ENCODE assay signal across 22 mouse cellular contexts in genomic region chr5:147665946-147666345, GRCm38 (mm10). TPM values are rescaled to one million over a fixed set of nuclear protein-coding genes. Genes with fewer than 3 reads are reported as not detected.
DNase-seq lines count a peak whose midpoint lies in the region; TF ChIP-seq lines count a peak whose summit lies in the region.
"Had no signal": no experiment of that assay in that cellular context is flagged by ENCODE, and none has a peak within 500 bp of the region (broad histone marks: within the 10 kb centered on the region; RNA-seq: fewer than 3 reads in every experiment).

No protein-coding gene starts in this region.

- no peak for TF ChIP-seq CTCF in brain, embryonic 14.5 days (IDR thresholded peaks at IDR 0.05; ENCODE audit: borderline replicate concordance, extremely low read depth, insufficient read depth, insufficient read length)
- TF ChIP-seq CTCF in kidney, adult 2 months (conservative IDR thresholded peaks at IDR 0.05; ENCODE audit: insufficient read depth, insufficient read length, low read depth, low read length), result no peak

- no peaks in the 10 kb centered on the region for H3K36me3 ChIP-seq in kidney, adult 2 months (ENCODE audit: control insufficient read depth, insufficient read depth, low read length)
- H3K36me3 ChIP-seq: embryonic facial prominence, embryonic 13.5 days; embryonic facial prominence, embryonic 15.5 days; forebrain, embryonic 10.5 days; forebrain, embryonic 12.5 days had no signal

- 85% methylated on average over 13 of the region's 13 CpGs for WGBS in kidney, adult 2 months

- H3K27ac ChIP-seq in kidney, adult 2 months (ENCODE audit: insufficient read depth, low read depth, low read length), result no peak overlapping the region
- H3K27ac ChIP-seq: embryonic facial prominence, embryonic 13.5 days; embryonic facial prominence, embryonic 15.5 days; forebrain, embryonic 10.5 days; forebrain, embryonic 12.5 days had no signal

- TF ChIP-seq POLR2A in brain, embryonic 14.5 days (IDR thresholded peaks at IDR 0.05; ENCODE audit: borderline replicate concordance, extremely low read depth, insufficient read depth, insufficient read length, poor library complexity, severe bottlenecking), result no peak
- TF ChIP-seq POLR2A in kidney, adult 2 months (IDR thresholded peaks at IDR 0.05; ENCODE audit: low read depth, low read length), result no peak

- H3K27me3 ChIP-seq in kidney, adult 2 months (replicated peaks; ENCODE audit: control insufficient read depth, insufficient read depth, low read length), result no peaks in the 10 kb centered on the region
- H3K27me3 ChIP-seq: embryonic facial prominence, embryonic 13.5 days; embryonic facial prominence, embryonic 15.5 days; forebrain, embryonic 12.5 days; Patski had no signal

- peak; percentile 85 for DNase-seq in Muller cell, postnatal 12 days (ENCODE audit: inconsistent ontology term)
- peak; percentile 40 for DNase-seq in brain, embryonic 14.5 days (ENCODE audit: low read depth)
- peak; percentile 84 for DNase-seq in retina, postnatal 1 day
- DNase-seq in kidney, adult 18-20 months, result no peak
- no peak for DNase-seq in kidney, adult 2 months
- DNase-seq: adrenal gland, adult 8-10 months; adrenal gland, postnatal 14 days; adrenal gland, postnatal 36 days; cerebellum, adult 11 months; cerebellum, adult 18-20 months; cerebellum, adult 8-10 months; cerebellum, adult 9-11 months; cerebellum, postnatal 14 days; cerebellum, postnatal 36 days; embryo, embryonic 11 days had no signal

- H3K4me1 ChIP-seq in kidney, adult 2 months (ENCODE audit: control insufficient read depth, insufficient read depth, low read length), result no peaks in the 10 kb centered on the region
- H3K4me1 ChIP-seq: embryonic facial prominence, embryonic 13.5 days; embryonic facial prominence, embryonic 15.5 days; forebrain, embryonic 12.5 days had no signal

- H3K4me3 ChIP-seq in kidney, adult 2 months (ENCODE audit: insufficient read depth, low read depth, low read length), result no peak overlapping the region
- H3K4me3 ChIP-seq: embryonic facial prominence, embryonic 13.5 days; embryonic facial prominence, embryonic 15.5 days; erythroblast, embryonic 14.5 days; forebrain, embryonic 10.5 days; forebrain, embryonic 12.5 days had no signal

RNA-seq across cellular contexts. Expression of gene Flt1, which starts 59.9 kb away (rescaled TPM):
- 4.5 and 8.1 TPM in 2 replicates for polyA plus RNA-seq in brain, embryonic 14.5 days (2012; rRNA removed)
- polyA plus RNA-seq in kidney, adult 2 months (2012; rRNA removed), result 14.9 and 17.5 TPM in 2 replicates
- polyA plus RNA-seq: activated CD4-positive, CD25-positive, alpha-beta regulatory T cell, adult 4 months had no signal

Comparison
In these comparisons a context has a peak if more than half of its experiments do, and no peak if none do; other contexts are left out.
1. DNase-seq: peak in Muller cell, postnatal 12 days (single experiment), brain, embryonic 14.5 days (single experiment) and retina, postnatal 1 day (single experiment); none in kidney, adult 18-20 months (single experiment) and kidney, adult 2 months (single experiment).